Mouse (Mus musculus): ENCODE data around the gene Actn4.

GRCm38 (mm10) chr7:28961927-28962670, at the start of gene Actn4:
- TF ChIP-seq EP300 (IDR thresholded peaks at IDR 0.05; ENCODE audit: low read depth in 1 of 2, low read length in 2 of 2): no peak
- TF ChIP-seq POLR2A (IDR thresholded peaks at IDR 0.05; ENCODE audit: control insufficient read depth in 1 of 2, insufficient read depth in 1 of 2, low read depth in 1 of 2, low read length in 2 of 2, poor library complexity in 1 of 2): peak; percentile 93 to 98
- TF ChIP-seq RAD21 (IDR thresholded peaks at IDR 0.05; ENCODE audit: low read depth, low read length): no peak
- TF ChIP-seq CTCF (IDR thresholded peaks at IDR 0.05 in 2 of 3, conservative IDR thresholded peaks at IDR 0.05 in 1 of 3; ENCODE audit: control insufficient read depth in 1 of 3, insufficient read depth in 1 of 3, low read depth in 2 of 3, low read length in 3 of 3, poor library complexity in 1 of 3, severe bottlenecking in 1 of 3): no peak
- TF ChIP-seq USF1 (IDR thresholded peaks at IDR 0.05; ENCODE audit: low read depth, low read length): no peak

Data from MEL (cell line).